Mouse (Mus musculus) myocyte (in vitro differentiated cells): ENCODE measurements at regions not wholly inside any gene's neighbourhood (a gene's known extent, or its start where the extent isn't known, plus 50 kb on each side); places are given as distances from the start of the nearest gene placed in this dataset.

Experiments
- CEBPB ChIP-seq: IDR thresholded peaks from 2 replicates; pipeline ENCODE4 v1.6.1; 2011; ENCODE audit warnings: mild to moderate bottlenecking, moderate library complexity; ENCODE audit not compliant: poor library complexity, insufficient read depth, severe bottlenecking
- E2F4 ChIP-seq: IDR thresholded peaks from one replicate; pipeline ENCODE4 v1.6.1; 2011; ENCODE audit warnings: mild to moderate bottlenecking, control low read depth, moderate library complexity; ENCODE audit not compliant: insufficient read depth
- MAX ChIP-seq: IDR thresholded peaks from one replicate; pipeline ENCODE4 v1.6.1; 2011; ENCODE audit warnings: low read depth, mild to moderate bottlenecking, control low read depth
- MYOD1 ChIP-seq, 3 experiments: IDR thresholded peaks; one replicate each; pipeline ENCODE4 v1.6.1; 2011; ENCODE audit warnings: control low read depth in 2 of 3, low read depth in 2 of 3, mild to moderate bottlenecking in 2 of 3, moderate library complexity in 1 of 3; ENCODE audit not compliant: insufficient read length in 2 of 3, control insufficient read depth in 1 of 3
- MYOG ChIP-seq, 3 experiments: IDR thresholded peaks; one replicate each; pipeline ENCODE4 v1.6.1; 2011; ENCODE audit warnings: control low read depth in 2 of 3, low read depth in 2 of 3, mild to moderate bottlenecking in 2 of 3; ENCODE audit not compliant: insufficient read length in 2 of 3, control insufficient read depth in 1 of 3, insufficient read depth in 1 of 3
- POLR2A ChIP-seq: IDR thresholded peaks from one replicate; pipeline ENCODE4 v1.6.1; 2011; ENCODE audit warnings: low read depth, mild to moderate bottlenecking, control low read depth, moderate library complexity; ENCODE audit not compliant: insufficient read length
- POLR2AphosphoS2 ChIP-seq: IDR thresholded peaks from one replicate; pipeline ENCODE4 v1.6.1; 2011; ENCODE audit warnings: low read depth, control low read depth; ENCODE audit not compliant: insufficient read length
- SRF ChIP-seq: IDR thresholded peaks from one replicate; pipeline ENCODE4 v1.6.1; 2011; ENCODE audit warnings: low read depth; ENCODE audit not compliant: control insufficient read depth, insufficient read length
- TCF12 ChIP-seq: IDR thresholded peaks from one replicate; pipeline ENCODE4 v1.6.1; 2011; ENCODE audit warnings: mild to moderate bottlenecking, control low read depth; ENCODE audit not compliant: poor library complexity, insufficient read depth, severe bottlenecking
- USF1 ChIP-seq: IDR thresholded peaks from one replicate; pipeline ENCODE4 v1.6.1; 2011; ENCODE audit warnings: low read depth, mild to moderate bottlenecking, control low read depth, moderate library complexity

DNA sequence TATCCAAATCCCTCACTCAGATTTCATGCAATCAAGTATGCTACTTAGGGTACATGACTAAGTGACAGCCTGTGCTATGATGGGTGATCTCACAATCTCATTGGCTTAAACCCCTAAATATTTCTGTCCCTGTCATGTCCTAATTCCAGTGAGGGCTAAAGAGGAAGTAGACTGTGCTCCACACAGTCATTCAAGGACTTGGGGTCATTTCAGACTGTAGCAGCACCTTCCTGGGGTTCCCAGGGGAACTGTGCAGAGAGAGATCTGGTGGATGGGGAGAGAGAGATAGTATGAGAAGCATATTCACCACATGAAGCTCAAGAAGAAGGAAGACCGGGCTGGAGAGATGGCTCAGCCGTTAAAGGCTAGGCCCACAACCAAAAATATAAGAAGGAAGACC lies 100.7 kb downstream of the H2al2a start:
- TF ChIP-seq POLR2A (no peak), MAX (no peak), MYOD1 (IDR thresholded peaks at IDR 0.05; ENCODE audit: control insufficient read depth in 1 of 3, insufficient read length in 2 of 3, low read depth in 2 of 3) (no peak), USF1 (no peak), CEBPB (no peak), MYOG (IDR thresholded peaks at IDR 0.05; ENCODE audit: control insufficient read depth in 1 of 3, insufficient read depth in 1 of 3, insufficient read length in 2 of 3, low read depth in 2 of 3) (no peak), SRF (no peak), E2F4 (no peak), POLR2AphosphoS2 (no peak), TCF12 (no peak)
